Mouse (Mus musculus) myocyte (in vitro differentiated cells): Measurements from ENCODE around the gene Trim69. TPM values are rescaled to one million over a fixed set of nuclear protein-coding genes. Genes with fewer than 3 reads are reported as not detected.

Experiments used
- H3K27me3 ChIP-seq: one replicate; pipeline ENCODE4 v1.6.1; 2011; ENCODE audit not compliant: control insufficient read depth, insufficient read depth, insufficient read length
- H3K36me3 ChIP-seq: one replicate; pipeline ENCODE4 v1.6.1; 2011; ENCODE audit not compliant: control insufficient read depth, insufficient read depth
- H3K4me2 ChIP-seq: one replicate; pipeline ENCODE4 v1.6.1; 2011; ENCODE audit warnings: low read depth, control low read depth
- H3K4me3 ChIP-seq: one replicate; pipeline ENCODE4 v1.5.1; 2011; ENCODE audit warnings: mild to moderate bottlenecking, control low read depth, moderate library complexity
- H3K79me2 ChIP-seq: one replicate; pipeline ENCODE4 v1.6.1; 2011; ENCODE audit not compliant: control insufficient read depth, insufficient read depth
- H3ac ChIP-seq: one replicate; pipeline ENCODE4 v1.6.1; 2011; ENCODE audit not compliant: control insufficient read depth, insufficient read length
- CEBPB ChIP-seq: IDR thresholded peaks from 2 replicates; pipeline ENCODE4 v1.6.1; 2011; ENCODE audit warnings: mild to moderate bottlenecking, moderate library complexity; ENCODE audit not compliant: poor library complexity, insufficient read depth, severe bottlenecking
- E2F4 ChIP-seq: IDR thresholded peaks from one replicate; pipeline ENCODE4 v1.6.1; 2011; ENCODE audit warnings: mild to moderate bottlenecking, control low read depth, moderate library complexity; ENCODE audit not compliant: insufficient read depth
- MAX ChIP-seq: IDR thresholded peaks from one replicate; pipeline ENCODE4 v1.6.1; 2011; ENCODE audit warnings: low read depth, mild to moderate bottlenecking, control low read depth
- MYOD1 ChIP-seq, 3 experiments: IDR thresholded peaks; one replicate each; pipeline ENCODE4 v1.6.1; 2011; ENCODE audit warnings: control low read depth in 2 of 3, low read depth in 2 of 3, mild to moderate bottlenecking in 2 of 3, moderate library complexity in 1 of 3; ENCODE audit not compliant: insufficient read length in 2 of 3, control insufficient read depth in 1 of 3
- MYOG ChIP-seq, 3 experiments: IDR thresholded peaks; one replicate each; pipeline ENCODE4 v1.6.1; 2011; ENCODE audit warnings: control low read depth in 2 of 3, low read depth in 2 of 3, mild to moderate bottlenecking in 2 of 3; ENCODE audit not compliant: insufficient read length in 2 of 3, control insufficient read depth in 1 of 3, insufficient read depth in 1 of 3
- POLR2A ChIP-seq: IDR thresholded peaks from one replicate; pipeline ENCODE4 v1.6.1; 2011; ENCODE audit warnings: low read depth, mild to moderate bottlenecking, control low read depth, moderate library complexity; ENCODE audit not compliant: insufficient read length
- POLR2AphosphoS2 ChIP-seq: IDR thresholded peaks from one replicate; pipeline ENCODE4 v1.6.1; 2011; ENCODE audit warnings: low read depth, control low read depth; ENCODE audit not compliant: insufficient read length
- REST ChIP-seq: IDR thresholded peaks from one replicate; pipeline ENCODE4 v1.6.1; 2011; ENCODE audit warnings: mild to moderate bottlenecking, control low read depth, moderate library complexity; ENCODE audit not compliant: insufficient read depth, insufficient read length
- SRF ChIP-seq: IDR thresholded peaks from one replicate; pipeline ENCODE4 v1.6.1; 2011; ENCODE audit warnings: low read depth; ENCODE audit not compliant: control insufficient read depth, insufficient read length
- TCF12 ChIP-seq: IDR thresholded peaks from one replicate; pipeline ENCODE4 v1.6.1; 2011; ENCODE audit warnings: mild to moderate bottlenecking, control low read depth; ENCODE audit not compliant: poor library complexity, insufficient read depth, severe bottlenecking
- TCF3 ChIP-seq: IDR thresholded peaks from one replicate; pipeline ENCODE4 v1.6.1; 2011; ENCODE audit warnings: low read depth, control low read depth; ENCODE audit not compliant: insufficient read length
- USF1 ChIP-seq: IDR thresholded peaks from one replicate; pipeline ENCODE4 v1.6.1; 2011; ENCODE audit warnings: low read depth, mild to moderate bottlenecking, control low read depth, moderate library complexity
- polyA plus RNA-seq: library from polyadenylated mRNA; unstranded; fragments of >200 nt; fragmentation: generic; extraction: Trizol; gene quantifications from one replicate; pipeline ENCODE4 v1.2.1, GENCODE M21; 2012; ENCODE audit warnings: missing spikeins

Gene Trim69
- polyA plus RNA-seq, 1 experiment: 0.04 TPM

- peaks cover 21% of the 10 kb centered on the region for H3K36me3 ChIP-seq
- H3K27me3 ChIP-seq: no peaks in the 10 kb centered on the region
- TF ChIP-seq E2F4: no peak
- no peak for TF ChIP-seq MYOD1 (IDR thresholded peaks at IDR 0.05; ENCODE audit: control insufficient read depth in 1 of 3, insufficient read length in 2 of 3, low read depth in 2 of 3)
- TF ChIP-seq MAX: no peak
- no peak for TF ChIP-seq TCF12
- TF ChIP-seq REST: no peak
- TF ChIP-seq SRF: no peak
- TF ChIP-seq POLR2A: no peak
- no peak for TF ChIP-seq USF1
- TF ChIP-seq POLR2AphosphoS2: no peak
- no peak for TF ChIP-seq CEBPB
- TF ChIP-seq TCF3: no peak
- no peak for TF ChIP-seq MYOG (IDR thresholded peaks at IDR 0.05; ENCODE audit: control insufficient read depth in 1 of 3, insufficient read depth in 1 of 3, insufficient read length in 2 of 3, low read depth in 2 of 3)
- H3K4me2 ChIP-seq: no peak overlapping the region
- H3ac ChIP-seq: no peak overlapping the region
- H3K79me2 ChIP-seq: peaks cover 3% of the 10 kb centered on the region
- H3K4me3 ChIP-seq: no peak overlapping the region
Measured at GRCm38 (mm10) chr2:122156051-122156700, 4.3 kb upstream of the Trim69 start.

- Histone ChIP-seq H3ac (no peak overlapping the region), H3K4me2 (no peak overlapping the region), H3K27me3 (no peaks in the 10 kb centered on the region), H3K4me3 (no peak overlapping the region), H3K79me2 (no peaks in the 10 kb centered on the region), H3K36me3 (peaks cover 11% of the 10 kb centered on the region)
- TF ChIP-seq TCF12 (no peak), POLR2AphosphoS2 (peak; percentile 24)
Measured at GRCm38 (mm10) chr2:122157561-122157960, 2.9 kb upstream of the Trim69 start.

GRCm38 (mm10) chr2:122158362-122158802, 2.1 kb upstream of the Trim69 start:
- Histone ChIP-seq H3K79me2 (no peaks in the 10 kb centered on the region), H3ac (no peak overlapping the region), H3K27me3 (no peaks in the 10 kb centered on the region), H3K4me2 (no peak overlapping the region), H3K4me3 (no peak overlapping the region), H3K36me3 (peaks cover 3% of the 10 kb centered on the region)
- no peak for TF ChIP-seq MAX

GRCm38 (mm10) chr2:122159667-122160066, 833 bp upstream of the Trim69 start:
- Histone ChIP-seq H3K4me3 (no peak overlapping the region), H3ac (no peak overlapping the region), H3K79me2 (no peaks in the 10 kb centered on the region), H3K27me3 (no peaks in the 10 kb centered on the region), H3K36me3 (no peaks in the 10 kb centered on the region), H3K4me2 (no peak overlapping the region)
- TF ChIP-seq MYOG (IDR thresholded peaks at IDR 0.05; ENCODE audit: control insufficient read depth in 1 of 3, insufficient read depth in 1 of 3, insufficient read length in 2 of 3, low read depth in 2 of 3) (no peak), SRF (no peak), POLR2A (no peak), MAX (no peak), MYOD1 (IDR thresholded peaks at IDR 0.05; ENCODE audit: control insufficient read depth in 1 of 3, insufficient read length in 2 of 3, low read depth in 2 of 3) (no peak), POLR2AphosphoS2 (no peak), TCF3 (no peak), TCF12 (no peak), E2F4 (no peak), REST (no peak), CEBPB (no peak), USF1 (no peak)

- H3K4me3 ChIP-seq: no peak overlapping the region
- no peak overlapping the region for H3ac ChIP-seq
- no peaks in the 10 kb centered on the region for H3K27me3 ChIP-seq
- H3K36me3 ChIP-seq: no peaks in the 10 kb centered on the region
- peak overlapping the region; percentile 100 for H3K4me2 ChIP-seq
- TF ChIP-seq SRF (no peak), TCF3 (no peak), CEBPB (no peak)
- H3K79me2 ChIP-seq: no peaks in the 10 kb centered on the region
Measured at GRCm38 (mm10) chr2:122161542-122161941, 1.0 kb downstream of the Trim69 start.
